Mouse (Mus musculus) liver, embryonic 14.5 days (tissue): ENCODE data around the gene Auts2.

Experiments
- CTCF ChIP-seq: IDR thresholded peaks from 2 replicates; pipeline ENCODE4 v1.5.1; 2016; ENCODE audit warnings: antibody characterized with exemption, low read depth, control low read depth
- EP300 ChIP-seq: IDR thresholded peaks from 2 replicates; pipeline ENCODE4 v1.6.1; 2016; ENCODE audit warnings: antibody characterized with exemption, low read depth

DNA sequence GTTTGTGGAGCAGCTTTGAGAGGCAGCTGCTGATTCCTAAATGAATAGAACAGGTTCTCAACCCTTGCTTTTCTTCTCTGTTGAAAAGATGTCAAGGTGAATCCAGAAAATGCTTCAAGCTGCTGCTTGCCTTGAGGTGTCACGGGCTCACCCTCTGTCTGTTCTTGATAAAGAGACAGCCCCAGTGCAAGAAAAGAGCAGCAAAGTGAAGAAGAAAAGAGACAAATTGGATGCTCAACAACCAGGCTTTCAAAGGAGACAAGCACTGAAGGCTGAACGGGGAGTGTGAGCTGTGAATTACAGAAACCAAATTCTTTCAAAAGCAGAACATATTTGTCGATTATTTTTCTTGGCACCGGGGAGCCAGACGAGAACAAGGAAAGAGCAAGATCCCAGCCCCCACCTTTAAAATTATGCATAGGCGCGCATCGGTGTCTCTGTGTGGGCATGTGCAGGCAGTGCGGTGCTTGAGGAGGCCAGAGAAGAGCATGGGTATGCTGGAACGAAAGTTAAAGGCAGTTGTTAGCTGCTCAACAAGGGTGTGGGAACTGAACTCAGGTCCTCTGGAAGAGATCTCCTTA, 730.6 kb downstream of the Auts2 start:
- TF ChIP-seq CTCF: no peak
- TF ChIP-seq EP300: no peak
